Mouse (Mus musculus): ENCODE measurements at regions not wholly inside any gene's neighbourhood (a gene's known extent, or its start where the extent isn't known, plus 50 kb on each side); places are given as distances from the start of the nearest gene placed in this dataset.
"Not testable (repeated sequence)": the region's sequence is repeated elsewhere in the genome, so short reads cannot be mapped to it uniquely, and the experiment has no call there.

GRCm38 (mm10) chr15:8782131-8782507, 71.6 kb upstream of the Slc1a3 start:
- no peaks in the 10 kb centered on the region for H3K9me3 ChIP-seq (ENCODE audit: control insufficient read depth, insufficient read depth, low read depth, low read length)
- no peak for DNase-seq (ENCODE audit: low read depth, low spot score)
- no peak overlapping the region for H3K9ac ChIP-seq (ENCODE audit: insufficient read depth, low read depth, low read length, poor library complexity, severe bottlenecking)
- TF ChIP-seq ZNF384 (IDR thresholded peaks at IDR 0.05; ENCODE audit: low read depth, low read length): no peak
- TF ChIP-seq ZC3H11A (IDR thresholded peaks at IDR 0.05; ENCODE audit: borderline replicate concordance, low read depth, low read length): no peak
- TF ChIP-seq MAFK (IDR thresholded peaks at IDR 0.05; ENCODE audit: insufficient read depth, low read depth, low read length): no peak
- TF ChIP-seq HCFC1 (IDR thresholded peaks at IDR 0.05; ENCODE audit: borderline replicate concordance, insufficient read depth, low read length): no peak
- no peak for TF ChIP-seq CHD2 (IDR thresholded peaks at IDR 0.05; ENCODE audit: low read depth, low read length)
- no peak overlapping the region for H3K4me3 ChIP-seq (ENCODE audit: insufficient read depth in 1 of 2, low read depth in 1 of 2, low read length in 2 of 2, poor library complexity in 1 of 2, severe bottlenecking in 1 of 2)
- no peaks in the 10 kb centered on the region for H3K36me3 ChIP-seq (ENCODE audit: control insufficient read depth, insufficient read depth, low read length, poor library complexity, severe bottlenecking)
- no peak overlapping the region for H3K27ac ChIP-seq (ENCODE audit: insufficient read depth, low read depth, low read length, poor library complexity, severe bottlenecking)
- H3K4me1 ChIP-seq (ENCODE audit: control insufficient read depth in 2 of 2, insufficient read depth in 2 of 2, low read length in 2 of 2, poor library complexity in 1 of 2): 0 out of 4 replicates have a peak, but pooled peaks cover 0 to 4% of the 10 kb centered on the region in 2 experiments
- in situ Hi-C loops (cut with MboI; ENCODE audit: low sequenced_read_pairs in 2 of 2, unreplicated experiment in 2 of 2): no loop called here

DNA sequence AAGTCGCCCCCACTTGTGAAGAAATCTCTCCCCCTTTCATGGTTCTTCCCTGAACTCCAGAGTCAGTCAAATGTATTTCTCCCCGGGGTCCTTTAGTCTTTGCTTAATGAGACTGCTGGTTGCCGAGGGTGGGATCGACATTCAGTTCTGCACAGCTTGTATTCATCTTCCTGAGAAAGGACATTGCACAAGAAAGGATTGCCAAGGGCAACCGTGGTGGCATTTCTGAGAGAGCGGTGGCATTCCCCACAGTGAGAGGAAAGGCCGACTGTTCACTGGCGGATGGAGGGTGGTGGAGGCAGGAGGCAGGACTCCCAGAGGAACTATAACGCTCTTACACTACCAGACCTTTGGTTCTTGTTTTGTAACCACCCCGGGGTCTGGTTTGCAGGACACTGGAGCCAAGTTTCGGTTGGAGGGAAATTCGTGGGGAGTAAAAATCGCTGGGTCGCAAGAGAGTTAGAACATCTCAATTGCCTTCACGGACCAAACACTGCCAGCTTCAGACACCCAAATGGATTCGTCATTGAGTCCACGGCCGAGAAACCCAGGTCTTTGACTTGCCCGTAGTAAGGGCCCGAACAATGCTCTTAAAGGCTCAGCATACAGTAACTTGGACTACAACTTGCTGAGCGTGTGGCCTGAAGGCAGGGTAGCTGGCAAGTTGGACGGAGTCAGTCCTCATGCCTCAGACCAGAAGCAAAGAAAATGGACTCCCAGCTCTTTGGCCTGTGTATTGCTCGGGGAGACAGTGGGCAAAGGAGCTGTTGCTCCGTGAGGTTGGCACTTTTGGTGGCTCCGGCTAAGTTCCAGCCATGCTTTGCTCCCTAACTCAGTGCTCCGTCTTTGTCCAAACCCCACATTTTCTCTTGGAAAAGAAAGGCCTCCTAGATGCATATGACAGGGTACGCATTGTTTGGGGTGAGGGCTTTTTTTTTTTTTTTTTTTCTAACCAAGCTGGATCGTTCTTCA, 70.9 kb upstream of the Slc1a3 start:
- Histone ChIP-seq H3K9me3 (ENCODE audit: control insufficient read depth, insufficient read depth, low read depth, low read length) (no peaks in the 10 kb centered on the region), H3K27ac (ENCODE audit: insufficient read depth, low read depth, low read length, poor library complexity, severe bottlenecking) (no peak overlapping the region), H3K4me1 (ENCODE audit: control insufficient read depth in 2 of 2, insufficient read depth in 2 of 2, low read length in 2 of 2, poor library complexity in 1 of 2) (0 out of 4 replicates have a peak, but pooled peaks cover 0 to 4% of the 10 kb centered on the region in 2 experiments), H3K4me3 (ENCODE audit: insufficient read depth in 1 of 2, low read depth in 1 of 2, low read length in 2 of 2, poor library complexity in 1 of 2, severe bottlenecking in 1 of 2) (peak overlapping the region in 1 of 2 experiments; percentile 9; a peak in 2 of 4 replicates), H3K9ac (ENCODE audit: insufficient read depth, low read depth, low read length, poor library complexity, severe bottlenecking) (no peak overlapping the region), H3K36me3 (ENCODE audit: control insufficient read depth, insufficient read depth, low read length, poor library complexity, severe bottlenecking) (no peaks in the 10 kb centered on the region)
- DNase-seq (ENCODE audit: low read depth, low spot score): no peak
- TF ChIP-seq ZC3H11A (IDR thresholded peaks at IDR 0.05; ENCODE audit: borderline replicate concordance, low read depth, low read length): no peak
- in situ Hi-C loops (cut with MboI; ENCODE audit: low sequenced_read_pairs in 2 of 2, unreplicated experiment in 2 of 2): no loop called here

- in situ Hi-C loops (cut with MboI; ENCODE audit: low sequenced_read_pairs in 2 of 2, unreplicated experiment in 2 of 2): no loop called here
- Histone ChIP-seq H3K9ac (ENCODE audit: insufficient read depth, low read depth, low read length, poor library complexity, severe bottlenecking) (no peak overlapping the region), H3K36me3 (ENCODE audit: control insufficient read depth, insufficient read depth, low read length, poor library complexity, severe bottlenecking) (no peaks in the 10 kb centered on the region), H3K9me3 (ENCODE audit: control insufficient read depth, insufficient read depth, low read depth, low read length) (no peaks in the 10 kb centered on the region), H3K27ac (ENCODE audit: insufficient read depth, low read depth, low read length, poor library complexity, severe bottlenecking) (no peak overlapping the region), H3K4me3 (ENCODE audit: insufficient read depth in 1 of 2, low read depth in 1 of 2, low read length in 2 of 2, poor library complexity in 1 of 2, severe bottlenecking in 1 of 2) (no peak overlapping the region), H3K4me1 (ENCODE audit: control insufficient read depth in 2 of 2, insufficient read depth in 2 of 2, low read length in 2 of 2, poor library complexity in 1 of 2) (0 out of 4 replicates have a peak, but pooled peaks cover 0 to 4% of the 10 kb centered on the region in 2 experiments)
- TF ChIP-seq ZC3H11A (IDR thresholded peaks at IDR 0.05; ENCODE audit: borderline replicate concordance, low read depth, low read length): no peak
- no peak for DNase-seq (ENCODE audit: low read depth, low spot score)
Measured at GRCm38 (mm10) chr15:8780371-8780866, 69.9 kb upstream of the Slc1a3 start.

DNA sequence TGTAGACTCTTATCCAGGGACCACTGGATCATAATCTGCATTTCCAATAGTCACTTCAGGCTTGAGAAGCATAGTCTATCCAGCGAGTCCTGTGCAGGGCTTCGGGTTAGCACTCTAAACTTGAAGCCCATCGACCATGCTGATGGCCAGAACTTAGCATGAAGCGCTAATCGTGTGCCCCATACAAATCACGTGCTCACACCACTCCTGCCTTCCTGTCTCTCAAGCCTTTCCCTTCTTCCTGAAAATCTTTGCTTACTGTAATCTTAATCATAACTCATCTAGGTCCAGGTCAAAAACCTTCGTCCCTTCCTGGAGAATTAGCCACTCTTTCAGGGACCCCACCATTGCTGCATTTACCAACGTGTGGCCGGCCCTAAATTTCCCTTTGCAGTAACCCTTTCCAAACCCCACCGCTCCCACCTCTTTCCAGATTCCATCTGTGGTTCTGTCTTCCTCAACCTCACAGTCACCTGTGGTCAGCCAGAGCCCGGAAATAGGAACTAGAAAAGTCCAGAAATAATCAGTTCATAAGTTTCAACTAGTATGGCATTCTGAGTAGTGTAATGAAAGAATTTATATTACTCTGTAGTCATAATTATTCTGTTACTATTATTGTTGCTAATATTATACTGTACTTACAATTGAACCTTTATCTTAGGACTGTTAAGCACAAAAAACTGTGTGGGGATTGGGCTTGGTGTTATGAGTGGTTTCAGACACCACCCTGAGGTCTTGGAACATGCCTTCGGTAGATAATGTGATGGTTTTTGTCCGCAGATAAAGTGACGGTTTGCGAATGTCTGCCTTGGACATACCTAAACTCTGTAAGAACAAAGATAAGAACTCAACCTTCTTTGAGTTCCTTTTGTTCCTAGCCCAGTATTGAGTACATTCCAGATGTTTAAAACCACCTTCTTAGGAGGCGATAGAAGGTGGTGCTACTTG, 57.3 kb upstream of the Slc1a3 start:
- H3K4me1 ChIP-seq (ENCODE audit: control insufficient read depth in 2 of 2, insufficient read depth in 2 of 2, low read length in 2 of 2, poor library complexity in 1 of 2): no peaks in the 10 kb centered on the region
- no peak for DNase-seq (ENCODE audit: low read depth, low spot score)
- in situ Hi-C loops (cut with MboI; ENCODE audit: low sequenced_read_pairs in 2 of 2, unreplicated experiment in 2 of 2): no loop called here
- no peaks in the 10 kb centered on the region for H3K9me3 ChIP-seq (ENCODE audit: control insufficient read depth, insufficient read depth, low read depth, low read length)
- H3K4me3 ChIP-seq (ENCODE audit: insufficient read depth in 1 of 2, low read depth in 1 of 2, low read length in 2 of 2, poor library complexity in 1 of 2, severe bottlenecking in 1 of 2): no peak overlapping the region
- H3K27ac ChIP-seq (ENCODE audit: insufficient read depth, low read depth, low read length, poor library complexity, severe bottlenecking): no peak overlapping the region
- H3K9ac ChIP-seq (ENCODE audit: insufficient read depth, low read depth, low read length, poor library complexity, severe bottlenecking): no peak overlapping the region
- no peaks in the 10 kb centered on the region for H3K36me3 ChIP-seq (ENCODE audit: control insufficient read depth, insufficient read depth, low read length, poor library complexity, severe bottlenecking)
- TF ChIP-seq HCFC1 (IDR thresholded peaks at IDR 0.05; ENCODE audit: borderline replicate concordance, insufficient read depth, low read length) (no peak), MAFK (IDR thresholded peaks at IDR 0.05; ENCODE audit: insufficient read depth, low read depth, low read length) (no peak), ZC3H11A (IDR thresholded peaks at IDR 0.05; ENCODE audit: borderline replicate concordance, low read depth, low read length) (no peak), CHD2 (IDR thresholded peaks at IDR 0.05; ENCODE audit: low read depth, low read length) (no peak), ZNF384 (IDR thresholded peaks at IDR 0.05; ENCODE audit: low read depth, low read length) (no peak)

GRCm38 (mm10) chr15:8766208-8766607, 55.6 kb upstream of the Slc1a3 start:
- H3K27ac ChIP-seq (ENCODE audit: insufficient read depth, low read depth, low read length, poor library complexity, severe bottlenecking); in situ Hi-C loops (cut with MboI; ENCODE audit: low sequenced_read_pairs in 2 of 2, unreplicated experiment in 2 of 2); DNase-seq (ENCODE audit: low read depth, low spot score); H3K4me1 ChIP-seq (ENCODE audit: control insufficient read depth in 2 of 2, insufficient read depth in 2 of 2, low read length in 2 of 2, poor library complexity in 1 of 2); H3K4me3 ChIP-seq (ENCODE audit: insufficient read depth in 1 of 2, low read depth in 1 of 2, low read length in 2 of 2, poor library complexity in 1 of 2, severe bottlenecking in 1 of 2); H3K9ac ChIP-seq (ENCODE audit: insufficient read depth, low read depth, low read length, poor library complexity, severe bottlenecking); H3K36me3 ChIP-seq (ENCODE audit: control insufficient read depth, insufficient read depth, low read length, poor library complexity, severe bottlenecking); H3K9me3 ChIP-seq (ENCODE audit: control insufficient read depth, insufficient read depth, low read depth, low read length): not testable (repeated sequence)

Data from ES-E14 (cell line).